Mouse (Mus musculus) inflammation-experienced regulatory T-cells, adult 6 months (primary cell): ENCODE measurements around the gene Rbfox3. TPM values are rescaled to one million over a fixed set of nuclear protein-coding genes. Genes with fewer than 3 reads are reported as not detected.

Experiments used
- ATAC-seq: one replicate; pipeline ENCODE4 v1.8.0; 2017
- polyA plus RNA-seq, 3 experiments: library from polyadenylated mRNA; unstranded; fragments of 100-300 nt; shearing (Covaris generic); gene quantifications; one replicate each; pipeline ENCODE4 v1.2.1; 2017

The Rbfox3 gene
- polyA plus RNA-seq, 3 experiments from 2014 or later, result 0.30 TPM; not detected in 2

- ATAC-seq, result no peak
Measured at GRCm38 (mm10) chr11:118878605-118879245, 32.7 kb downstream of the Rbfox3 start.

- no peak for ATAC-seq
Measured at GRCm38 (mm10) chr11:118875243-118875897, 36.0 kb downstream of the Rbfox3 start.

GRCm38 (mm10) chr11:118874487-118875095 is 36.8 kb downstream of the Rbfox3 start:
- no peak for ATAC-seq

- no peak for ATAC-seq
Measured at GRCm38 (mm10) chr11:118874022-118874421, 37.4 kb downstream of the Rbfox3 start.

- no peak for ATAC-seq
Measured at GRCm38 (mm10) chr11:118871527-118871926, 39.9 kb downstream of the Rbfox3 start.

GRCm38 (mm10) chr11:118863360-118863759 is 48.0 kb downstream of the Rbfox3 start:
- no peak for ATAC-seq

- no peak for ATAC-seq
Measured at GRCm38 (mm10) chr11:118861801-118862431, 49.5 kb downstream of the Rbfox3 start.

- ATAC-seq, result no peak
Measured at GRCm38 (mm10) chr11:118861246-118861645, 50.2 kb downstream of the Rbfox3 start.

- ATAC-seq, result no peak
Measured at GRCm38 (mm10) chr11:118860812-118861211, 50.6 kb downstream of the Rbfox3 start.

- no peak for ATAC-seq
Measured at GRCm38 (mm10) chr11:118859839-118860238, 51.6 kb downstream of the Rbfox3 start.

GRCm38 (mm10) chr11:118858305-118858704 is 53.1 kb downstream of the Rbfox3 start:
- no peak for ATAC-seq

- ATAC-seq, result no peak
Measured at GRCm38 (mm10) chr11:118851391-118851790, 60.0 kb downstream of the Rbfox3 start.

- ATAC-seq, result no peak
Measured at GRCm38 (mm10) chr11:118847986-118848385, 63.4 kb downstream of the Rbfox3 start.

- no peak for ATAC-seq
Measured at GRCm38 (mm10) chr11:118840992-118841391, 70.4 kb downstream of the Rbfox3 start.

GRCm38 (mm10) chr11:118838167-118838566 is 73.2 kb downstream of the Rbfox3 start:
- ATAC-seq, result no peak

- ATAC-seq, result no peak
Measured at GRCm38 (mm10) chr11:118836889-118837288, 74.5 kb downstream of the Rbfox3 start.

GRCm38 (mm10) chr11:118832793-118833481 is 78.5 kb downstream of the Rbfox3 start:
- ATAC-seq, result no peak

- no peak for ATAC-seq
Measured at GRCm38 (mm10) chr11:118831730-118832129, 79.7 kb downstream of the Rbfox3 start.

GRCm38 (mm10) chr11:118825280-118826094 is 85.9 kb downstream of the Rbfox3 start:
- no peak for ATAC-seq

- ATAC-seq, result no peak
Measured at GRCm38 (mm10) chr11:118821353-118821752, 90.0 kb downstream of the Rbfox3 start.

GRCm38 (mm10) chr11:118818528-118818927 is 92.9 kb downstream of the Rbfox3 start:
- ATAC-seq, result no peak

- no peak for ATAC-seq
Measured at GRCm38 (mm10) chr11:118815118-118815517, 96.3 kb downstream of the Rbfox3 start.
